In genomic region chr4:48279498-48280134, GRCm38 (mm10) we compare ENCODE assay signal across 7 mouse cellular contexts. TPM values are rescaled to one million over a fixed set of nuclear protein-coding genes. Genes with fewer than 3 reads are reported as not detected.
A peak's percentile ranks its signal among the peaks of the same experiment; 100 is the strongest.
DNase-seq lines count a peak whose midpoint lies in the region; ATAC-seq lines count a peak whose summit lies in the region.

Gene Erp44 (minus strand): TSS chr4:48279558.
Gene Invs (plus strand): TSS chr4:48279760.

- no peaks in the 10 kb centered on the region for H3K27me3 ChIP-seq in embryonic facial prominence, embryonic 12.5 days
- H3K27me3 ChIP-seq in limb, embryonic 11.5 days (ENCODE audit: control insufficient read depth, insufficient read depth, low read length), result no peaks in the 10 kb centered on the region
- no peaks in the 10 kb centered on the region for H3K27me3 ChIP-seq in midbrain, embryonic 14.5 days (ENCODE audit: control insufficient read depth, insufficient read depth, low read length)

- DNase-seq in adrenal gland, postnatal 25 days, result peak; percentile 87
- peak; percentile 100 for DNase-seq in heart, adult 11 months
- peak; percentile 95 for DNase-seq in kidney, adult 18-20 months
- peak; percentile 94 for DNase-seq in limb, embryonic 11.5 days (ENCODE audit: low spot score)
- peak; percentile 98 for DNase-seq in midbrain, embryonic 14.5 days
- DNase-seq in spleen, adult 18-20 months, result peak; percentile 85

- H3K36me3 ChIP-seq in embryonic facial prominence, embryonic 12.5 days, result no peaks in the 10 kb centered on the region
- no peaks in the 10 kb centered on the region for H3K36me3 ChIP-seq in limb, embryonic 11.5 days (ENCODE audit: control insufficient read depth, insufficient read depth, low read length)
- no peaks in the 10 kb centered on the region for H3K36me3 ChIP-seq in midbrain, embryonic 14.5 days (ENCODE audit: control insufficient read depth, insufficient read depth, low read length)

- peak within 1 kb of the TSS; percentile 87 for H3K9ac ChIP-seq in embryonic facial prominence, embryonic 12.5 days
- peak within 1 kb of the TSS; percentile 92 for H3K9ac ChIP-seq in limb, embryonic 11.5 days (ENCODE audit: low read length)
- H3K9ac ChIP-seq in midbrain, embryonic 14.5 days (replicated peaks; ENCODE audit: low read length), result peak within 1 kb of the TSS; percentile 88

- peak within 1 kb of the TSS; percentile 99 for H3K4me3 ChIP-seq in embryonic facial prominence, embryonic 12.5 days
- H3K4me3 ChIP-seq in limb, embryonic 11.5 days (ENCODE audit: low read depth, low read length), result peak within 1 kb of the TSS; percentile 97
- H3K4me3 ChIP-seq in midbrain, embryonic 14.5 days (replicated peaks; ENCODE audit: low read depth, low read length), result peak within 1 kb of the TSS; percentile 60

- peak within 1 kb of the TSS; percentile 92 for H3K4me2 ChIP-seq in embryonic facial prominence, embryonic 12.5 days (replicated peaks)
- peak within 1 kb of the TSS; percentile 76 for H3K4me2 ChIP-seq in limb, embryonic 11.5 days (ENCODE audit: low read depth, severe bottlenecking)
- peak within 1 kb of the TSS; percentile 92 for H3K4me2 ChIP-seq in midbrain, embryonic 14.5 days (ENCODE audit: low read length)

- WGBS in embryonic facial prominence, embryonic 12.5 days, result under 1% methylated on average over 41 of the region's 41 CpGs
- 0% methylated on average over 41 of the region's 41 CpGs for WGBS in limb, embryonic 11.5 days
- WGBS in midbrain, embryonic 14.5 days, result under 1% methylated on average over 41 of the region's 41 CpGs

- H3K27ac ChIP-seq in embryonic facial prominence, embryonic 12.5 days, result peak within 1 kb of the TSS; percentile 80
- H3K27ac ChIP-seq in limb, embryonic 11.5 days (replicated peaks; ENCODE audit: low read depth, low read length), result no peak within 1 kb of the TSS; the same call in 1 of the 2 replicates
- peak within 1 kb of the TSS; percentile 78 for H3K27ac ChIP-seq in midbrain, embryonic 14.5 days (replicated peaks; ENCODE audit: low read depth, low read length)

- H3K9me3 ChIP-seq in embryonic facial prominence, embryonic 12.5 days, result no peaks in the 10 kb centered on the region
- H3K9me3 ChIP-seq in limb, embryonic 11.5 days (ENCODE audit: control insufficient read depth, low read length), result no peaks in the 10 kb centered on the region
- no peaks in the 10 kb centered on the region for H3K9me3 ChIP-seq in midbrain, embryonic 14.5 days (ENCODE audit: control insufficient read depth, low read length)

- peaks cover 5% of the 10 kb centered on the region for H3K4me1 ChIP-seq in embryonic facial prominence, embryonic 12.5 days
- H3K4me1 ChIP-seq in limb, embryonic 11.5 days (ENCODE audit: control insufficient read depth, insufficient read depth, low read length), result peaks cover 5% of the 10 kb centered on the region; the same call in 1 of the 2 replicates
- H3K4me1 ChIP-seq in midbrain, embryonic 14.5 days (ENCODE audit: control insufficient read depth, insufficient read depth, low read length), result peaks cover 10% of the 10 kb centered on the region

- ATAC-seq in embryonic facial prominence, embryonic 12.5 days (ENCODE audit: insufficient number of reproducible peaks, insufficient read depth, low FRiP score, low TSS enrichment), result peak; percentile 100
- peak; percentile 100 for ATAC-seq in limb, embryonic 11.5 days (ENCODE audit: insufficient number of reproducible peaks, low FRiP score, low TSS enrichment, low read depth)
- ATAC-seq in midbrain, embryonic 14.5 days (ENCODE audit: low FRiP score, low TSS enrichment), result peak; percentile 100

RNA-seq across cellular contexts. Expression of gene Erp44, which starts in this region (rescaled TPM):
- total RNA-seq in adrenal gland, postnatal 25 days (2021), result 53.1 and 63.1 TPM in 2 replicates
- polyA plus RNA-seq in embryonic facial prominence, embryonic 12.5 days (2016; fragmentation: Nextera tagmentation; extraction: Ambion mirVana), result 71.9 and 73.4 TPM in 2 replicates
- 64.4 and 65.4 TPM in 2 replicates for polyA plus RNA-seq in limb, embryonic 11.5 days (2014; fragmentation: Nextera tagmentation; extraction: Ambion mirVana)
- polyA plus RNA-seq in midbrain, embryonic 14.5 days (2014; fragmentation: Nextera tagmentation; extraction: Ambion mirVana), result 47.4 and 59.6 TPM in 2 replicates

RNA-seq across cellular contexts. Expression of gene Invs, which starts in this region (rescaled TPM):
- total RNA-seq in adrenal gland, postnatal 25 days (2021), result 13.6 and 15.3 TPM in 2 replicates
- 12.3 and 15.9 TPM in 2 replicates for polyA plus RNA-seq in embryonic facial prominence, embryonic 12.5 days (2016; fragmentation: Nextera tagmentation; extraction: Ambion mirVana)
- 7.2 and 9.1 TPM in 2 replicates for polyA plus RNA-seq in limb, embryonic 11.5 days (2014; fragmentation: Nextera tagmentation; extraction: Ambion mirVana)
- 3.9 and 5.3 TPM in 2 replicates for polyA plus RNA-seq in midbrain, embryonic 14.5 days (2014; fragmentation: Nextera tagmentation; extraction: Ambion mirVana)
